Mouse (Mus musculus): Measurements from ENCODE around the gene Rasgef1b. TPM values are rescaled to one million over a fixed set of nuclear protein-coding genes. Genes with fewer than 3 reads are reported as not detected.

The Rasgef1b gene
- polyA plus RNA-seq (2014; fragmentation: Illumina TruSeq; extraction: RNeasy Lipid Tissue Mini Kit (QIAGEN cat#74804); ENCODE audit: low read depth, low replicate concordance), result 65.8 TPM

DNA sequence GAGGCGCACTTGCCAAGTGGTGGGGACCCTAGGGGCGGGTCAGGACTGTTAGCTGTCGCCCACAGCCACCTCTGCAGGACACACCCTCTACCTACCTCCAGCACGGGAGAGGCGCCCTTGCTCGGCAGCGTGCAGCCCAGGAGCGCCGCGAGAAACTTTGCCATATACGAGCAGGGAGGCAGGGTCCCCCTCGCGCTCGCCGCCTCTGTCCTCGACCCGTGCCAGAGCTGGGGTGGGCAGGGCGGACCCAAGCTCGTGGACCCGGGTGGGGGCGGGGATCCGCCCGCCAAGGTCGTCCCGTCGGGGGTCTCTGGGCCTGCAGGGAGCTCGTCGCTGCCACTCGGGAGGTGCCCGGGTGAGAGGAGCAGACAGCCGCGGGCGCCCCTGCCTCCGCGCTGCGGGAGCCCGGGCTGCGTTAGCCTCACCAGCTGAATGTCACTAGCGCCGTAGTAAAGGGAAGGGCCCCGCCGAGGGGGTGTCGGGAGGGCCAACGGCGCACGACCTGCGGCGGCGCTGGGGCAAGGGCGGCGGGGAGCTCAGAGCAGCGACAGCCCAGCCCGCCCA is at the start of gene Rasgef1b:
Rasgef1b (minus strand) TSS at position 417 of the 564 bp plus-strand sequence.

Other genes with a start within 250 kb of the Rasgef1b start
- gene Vamp9, start 177.2 kb upstream of the Rasgef1b start, polyA plus RNA-seq (2014; fragmentation: Illumina TruSeq; extraction: RNeasy Lipid Tissue Mini Kit (QIAGEN cat#74804); ENCODE audit: low read depth, low replicate concordance), result not detected
- gene Hnrnpd, start 249.9 kb upstream of the Rasgef1b start, polyA plus RNA-seq (2014; fragmentation: Illumina TruSeq; extraction: RNeasy Lipid Tissue Mini Kit (QIAGEN cat#74804); ENCODE audit: low read depth, low replicate concordance), result 704 TPM
- gene 4930524J08Rik, start 250.0 kb upstream of the Rasgef1b start, polyA plus RNA-seq (2014; fragmentation: Illumina TruSeq; extraction: RNeasy Lipid Tissue Mini Kit (QIAGEN cat#74804); ENCODE audit: low read depth, low replicate concordance), result 1.2 TPM

All from sigmoid colon, adult 10 weeks (tissue).